Mouse (Mus musculus) liver, embryonic 14.5 days (tissue): ENCODE results near the gene Tbc1d17.

Source experiments
- CTCF ChIP-seq: IDR thresholded peaks from 2 replicates; pipeline ENCODE4 v1.5.1; 2016; ENCODE audit warnings: antibody characterized with exemption, low read depth, control low read depth
- EP300 ChIP-seq: IDR thresholded peaks from 2 replicates; pipeline ENCODE4 v1.6.1; 2016; ENCODE audit warnings: antibody characterized with exemption, low read depth

GRCm38 (mm10) chr7:44892276-44892921 is 43.5 kb upstream of the Tbc1d17 start, which contains the start of gene Med25:
- TF ChIP-seq CTCF (no peak), EP300 (no peak)
